Mouse (Mus musculus): ENCODE measurements around the gene Tcam1.

Gene Tcam1

DNA sequence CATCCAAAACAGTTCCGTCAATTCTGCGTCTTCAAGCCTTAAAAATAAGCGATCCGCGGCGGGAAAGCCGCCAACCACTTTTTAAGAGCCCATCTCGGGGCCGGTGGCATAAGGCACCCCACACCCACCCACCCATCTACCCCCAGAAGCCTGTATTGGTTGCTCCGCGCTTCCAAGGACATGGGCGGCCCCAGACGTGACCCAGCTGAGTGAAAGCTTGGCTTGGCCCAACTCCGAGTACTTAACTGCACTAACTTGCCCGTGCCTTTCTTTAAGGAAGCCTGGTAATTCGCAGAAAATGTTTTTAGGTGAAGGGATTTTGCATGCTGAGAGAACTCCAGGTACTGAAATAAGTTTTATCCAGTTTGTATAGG lies 3.2 kb upstream of the Tcam1 start:
- DNase-seq (ENCODE audit: low spot score), result no peak

DNA sequence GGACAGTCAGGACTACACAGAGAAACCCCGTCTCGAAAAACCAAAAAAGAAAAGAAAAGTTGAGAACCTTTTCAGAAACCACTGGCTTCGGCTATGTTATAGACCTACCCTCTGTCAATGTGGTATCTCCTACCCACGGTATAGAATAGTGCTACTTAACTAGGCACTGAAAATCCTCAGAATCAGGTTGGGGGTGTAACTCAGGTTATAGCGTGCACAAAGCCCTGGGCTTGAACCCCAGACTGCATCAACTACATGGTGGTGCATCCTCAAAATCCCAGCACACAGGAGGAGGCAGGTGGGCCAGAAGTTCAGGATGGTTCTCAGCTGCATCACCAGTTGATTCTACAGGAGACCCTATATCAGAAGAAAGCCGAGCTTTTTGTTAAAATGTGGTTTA lies 2.7 kb upstream of the Tcam1 start:
- DNase-seq (ENCODE audit: low spot score), result no peak

- no peak for DNase-seq (ENCODE audit: low spot score)
Measured at GRCm38 (mm10) chr11:106274374-106274773, 2.1 kb upstream of the Tcam1 start.

GRCm38 (mm10) chr11:106274971-106275411 lies 1.5 kb upstream of the Tcam1 start:
- DNase-seq (ENCODE audit: low spot score), result peak; percentile 57

DNA sequence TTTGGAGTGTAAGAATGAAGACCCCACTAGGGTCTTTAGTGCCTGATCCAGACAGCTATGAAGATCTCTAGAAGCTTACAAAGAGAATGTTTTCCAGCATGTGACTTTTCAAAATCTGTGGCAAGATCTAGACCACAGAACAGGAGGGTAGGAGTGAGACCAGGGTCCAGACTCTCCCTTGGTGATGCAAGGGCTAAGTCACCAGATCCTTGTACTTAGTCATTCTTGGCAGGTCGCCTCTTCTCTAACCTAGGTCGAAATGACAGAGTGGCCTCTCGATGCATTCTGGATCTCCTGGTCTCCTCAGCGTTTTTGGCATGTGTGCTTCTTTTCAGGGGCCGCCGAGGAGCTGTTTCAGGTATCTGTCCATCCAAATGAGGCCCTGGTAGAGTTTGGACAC lies 6.0 kb downstream of the Tcam1 start:
- DNase-seq (ENCODE audit: low spot score), result no peak

DNA sequence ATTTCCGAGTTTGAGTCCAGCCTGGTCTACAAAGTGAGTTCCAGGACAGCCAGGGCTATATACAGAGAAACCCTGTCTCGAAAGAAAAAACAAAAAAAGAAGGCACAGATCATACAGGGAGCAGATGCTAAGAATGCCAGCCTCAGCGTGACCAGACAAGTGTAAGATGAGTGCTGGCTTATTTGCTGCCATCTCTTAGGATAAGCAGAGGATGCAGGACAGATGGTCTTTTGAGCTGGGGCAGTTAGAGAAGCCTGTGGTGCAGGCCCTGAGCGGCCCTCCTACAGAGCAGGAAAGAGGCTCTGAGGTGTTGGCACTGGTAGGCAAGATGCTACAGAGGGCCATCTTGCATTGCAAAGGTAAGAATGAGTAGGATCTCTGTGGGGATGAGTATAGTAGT lies 6.9 kb downstream of the Tcam1 start:
- DNase-seq (ENCODE audit: low spot score), result no peak

DNA sequence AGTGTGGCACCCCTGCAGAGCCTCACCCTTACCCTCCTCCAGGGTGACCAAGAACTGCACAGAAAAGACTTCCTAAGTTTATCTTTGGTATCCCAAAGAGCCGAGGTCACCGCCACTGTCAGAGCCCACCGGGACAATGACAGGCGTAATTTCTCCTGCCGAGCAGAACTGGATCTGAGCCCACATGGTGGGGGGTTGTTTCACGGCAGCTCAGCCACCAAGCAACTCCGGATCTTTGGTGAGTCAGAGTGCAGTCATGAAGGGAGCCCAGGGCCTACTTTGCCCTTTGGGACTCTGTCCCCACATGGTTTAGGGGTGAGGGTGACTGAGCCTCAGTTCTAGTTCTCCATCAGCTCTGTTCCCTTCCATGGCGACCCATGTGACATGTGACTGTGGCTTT lies 7.7 kb downstream of the Tcam1 start:
- no peak for DNase-seq (ENCODE audit: low spot score)

- no peak for DNase-seq (ENCODE audit: low spot score)
Measured at GRCm38 (mm10) chr11:106286206-106286605, 9.7 kb downstream of the Tcam1 start.

- no peak for DNase-seq (ENCODE audit: low spot score)
Measured at GRCm38 (mm10) chr11:106286987-106287386, 10.5 kb downstream of the Tcam1 start.

DNA sequence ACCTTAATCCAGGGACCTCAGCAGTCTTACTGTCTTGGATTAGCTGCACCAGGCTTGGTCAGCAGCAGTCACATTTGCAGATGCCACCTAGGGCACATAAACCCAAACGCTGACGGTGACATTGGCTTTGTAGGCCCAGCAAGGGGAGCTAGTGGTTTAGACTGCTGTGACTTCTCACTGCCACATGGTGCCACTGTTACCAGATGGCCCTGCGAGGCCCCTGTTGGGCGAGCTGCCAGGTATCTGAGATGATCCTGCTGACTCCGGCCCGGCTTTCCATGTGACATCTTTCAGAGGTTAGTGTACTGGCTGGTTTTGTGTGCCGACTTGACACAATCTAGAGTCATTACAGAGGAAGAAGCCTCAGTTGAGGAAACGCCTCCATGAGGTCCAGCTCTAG lies 12.9 kb downstream of the Tcam1 start:
- DNase-seq (ENCODE audit: low spot score), result no peak

GRCm38 (mm10) chr11:106290376-106290775 lies 13.9 kb downstream of the Tcam1 start:
- DNase-seq (ENCODE audit: low spot score), result no peak

DNA sequence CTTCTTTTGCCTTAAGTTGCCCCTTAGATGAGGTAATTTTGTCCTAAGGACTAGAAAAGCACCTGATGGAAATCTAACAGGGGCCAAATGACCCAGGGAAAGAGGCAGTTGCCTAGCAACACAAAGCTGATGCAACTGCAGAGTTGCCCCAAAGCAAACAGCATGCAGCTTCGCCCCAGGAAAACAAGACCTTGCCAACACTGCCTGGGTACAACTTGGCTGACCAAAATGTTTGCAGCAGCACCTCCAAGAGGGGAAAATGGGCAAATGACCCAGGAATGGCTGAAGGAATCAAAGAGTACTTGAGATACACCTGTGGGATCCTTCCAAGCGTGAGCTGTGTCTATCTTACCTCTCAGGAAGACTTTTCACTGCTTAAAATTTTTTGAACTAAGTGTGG lies 15.4 kb downstream of the Tcam1 start:
- no peak for DNase-seq (ENCODE audit: low spot score)

GRCm38 (mm10) chr11:106301765-106302164 lies 25.3 kb downstream of the Tcam1 start, which contains the start of gene Gh:
TSS of gene Gh (minus strand) at chr11:106301865.
- DNase-seq (ENCODE audit: low spot score), result no peak

- DNase-seq (ENCODE audit: low spot score), result peak; percentile 62
Measured at GRCm38 (mm10) chr11:106302634-106303033, 26.2 kb downstream of the Tcam1 start.

- no peak for DNase-seq (ENCODE audit: low spot score)
Measured at GRCm38 (mm10) chr11:106305348-106306064, 29.0 kb downstream of the Tcam1 start.

GRCm38 (mm10) chr11:106306065-106306385 lies 29.6 kb downstream of the Tcam1 start:
- no peak for DNase-seq (ENCODE audit: low spot score)

DNA sequence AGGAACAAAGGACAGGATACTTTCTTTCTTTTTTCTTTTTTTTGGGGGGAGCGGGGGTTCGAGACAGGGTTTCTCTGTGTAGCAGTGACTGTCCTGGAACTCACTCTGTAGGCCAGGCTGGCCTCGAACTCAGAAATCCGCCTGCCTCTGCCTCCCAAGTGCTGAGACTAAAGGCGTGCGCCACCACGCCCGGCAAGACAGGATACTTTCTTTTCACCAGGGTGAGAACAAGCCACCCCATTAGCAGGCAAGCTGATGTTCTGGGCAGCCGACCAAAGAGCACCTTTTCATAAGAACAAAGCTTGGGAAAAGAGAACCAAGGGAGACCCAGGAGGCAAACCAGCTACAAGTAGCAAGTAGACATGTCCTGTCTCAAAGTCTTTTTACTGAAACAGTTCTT lies 30.3 kb downstream of the Tcam1 start:
- no peak for DNase-seq (ENCODE audit: low spot score)

DNA sequence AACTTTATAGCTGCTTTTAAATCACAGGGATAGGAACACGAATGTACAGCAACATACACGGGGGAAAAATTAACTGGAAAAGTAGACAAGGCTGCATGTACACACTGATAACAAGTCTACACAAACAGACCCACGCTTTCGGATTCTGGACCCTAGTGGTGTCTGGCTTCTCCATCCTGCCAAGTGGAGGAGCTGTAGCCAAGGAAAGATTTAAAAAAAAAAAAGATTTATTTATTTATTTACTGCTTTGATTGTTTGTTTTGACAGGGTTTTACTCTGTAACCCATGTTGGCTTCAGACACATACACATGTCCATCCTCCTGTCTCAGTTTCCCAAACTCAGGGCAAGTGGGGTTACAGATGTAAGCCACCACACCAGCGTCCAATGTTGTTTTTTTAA lies 31.0 kb downstream of the Tcam1 start:
- no peak for DNase-seq (ENCODE audit: low spot score)

DNA sequence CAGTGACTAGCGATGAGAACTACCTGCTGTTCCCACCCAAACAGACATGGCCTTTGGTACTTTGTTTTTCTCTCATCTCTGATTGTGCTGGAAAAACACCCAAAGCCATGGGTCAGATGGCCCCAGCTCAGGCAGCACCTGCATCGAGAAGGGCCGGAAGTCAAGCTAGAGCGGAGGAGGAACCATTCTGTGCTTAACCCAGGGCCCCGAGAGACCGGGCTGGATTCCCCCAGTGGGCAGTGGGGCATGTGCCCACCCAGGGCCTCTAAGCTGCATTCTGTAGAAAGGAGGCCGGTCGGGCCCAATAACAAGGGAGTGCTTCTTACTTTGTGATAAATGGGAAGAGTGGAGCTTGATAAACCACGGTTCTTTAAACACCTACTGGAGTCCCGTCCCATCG lies 31.7 kb downstream of the Tcam1 start:
- DNase-seq (ENCODE audit: low spot score), result no peak

DNA sequence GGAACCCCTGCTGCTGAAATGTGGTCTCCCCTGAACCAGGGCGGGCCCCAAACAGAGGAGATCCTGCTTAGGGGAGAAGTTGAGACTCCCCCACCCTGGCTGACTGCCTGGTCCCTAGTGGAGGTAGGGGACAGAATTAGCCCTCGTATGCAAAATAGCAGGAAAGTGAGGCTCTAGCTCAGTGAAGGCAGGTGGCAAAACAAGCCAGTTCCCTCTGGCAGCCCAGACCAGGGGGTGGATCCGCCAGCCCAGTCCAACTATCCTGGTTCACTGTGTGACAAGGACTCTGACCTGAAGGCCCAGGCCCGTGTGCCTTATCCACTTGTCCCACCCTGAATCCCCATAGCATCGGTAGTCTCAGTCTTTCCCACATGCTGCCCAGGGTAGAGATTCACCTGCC lies 33.7 kb downstream of the Tcam1 start:
- DNase-seq (ENCODE audit: low spot score), result no peak

- no peak for DNase-seq (ENCODE audit: low spot score)
Measured at GRCm38 (mm10) chr11:106313533-106313932, 37.1 kb downstream of the Tcam1 start.

- DNase-seq (ENCODE audit: low spot score), result no peak
Measured at GRCm38 (mm10) chr11:106314333-106314812, 37.9 kb downstream of the Tcam1 start, which contains the start of gene Cd79b. TSS of gene Cd79b (minus strand) at chr11:106314762.

DNA sequence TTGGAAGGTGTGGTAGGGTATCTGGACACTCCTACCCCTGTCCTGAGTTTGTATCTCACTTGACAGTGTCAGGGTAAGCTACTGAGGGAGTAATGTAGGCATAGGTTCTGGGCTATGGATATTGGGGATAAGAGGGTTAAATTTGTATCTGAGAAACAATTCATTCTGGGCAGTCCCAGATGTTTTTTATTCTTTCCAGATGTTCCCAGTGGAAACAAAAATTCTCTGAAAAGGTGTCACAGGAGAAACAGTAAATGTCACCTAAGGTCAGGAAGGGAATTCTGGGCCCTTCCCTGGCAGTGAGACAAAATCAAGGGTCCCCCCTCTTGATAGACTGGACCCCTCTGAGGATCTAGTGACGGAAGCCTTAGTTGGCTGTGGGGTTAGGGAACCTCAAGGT lies 39.9 kb downstream of the Tcam1 start:
- no peak for DNase-seq (ENCODE audit: low spot score)

GRCm38 (mm10) chr11:106317801-106318200 lies 41.3 kb downstream of the Tcam1 start:
- DNase-seq (ENCODE audit: low spot score), result no peak

Measured in ovary, postnatal 14 days (tissue).